Mouse (Mus musculus): ENCODE results near the gene Prdm9.

DNA sequence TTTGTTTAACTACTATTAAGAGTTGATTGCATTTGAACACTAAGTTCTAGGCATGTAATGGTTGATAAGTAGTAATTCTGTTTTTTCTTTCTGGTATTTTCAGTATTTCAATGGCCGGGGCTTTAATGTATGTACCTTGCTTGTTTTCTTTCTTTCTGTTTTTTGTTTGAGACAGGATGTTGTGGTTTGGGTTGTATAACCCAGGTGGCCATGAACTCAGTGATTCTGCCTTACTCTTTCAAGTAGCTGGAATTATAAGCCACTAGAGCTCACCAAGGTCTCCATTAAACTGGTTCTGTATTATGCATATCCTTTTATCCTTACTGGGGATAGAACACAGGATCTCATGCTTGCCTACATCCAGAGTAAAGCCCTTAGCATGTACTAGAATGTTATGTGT lies 45.4 kb downstream of the Prdm9 start:
- TF ChIP-seq CTCF (IDR thresholded peaks at IDR 0.05; ENCODE audit: low read depth) (no peak), EP300 (optimal IDR thresholded peaks at IDR 0.05) (no peak)
